Mouse (Mus musculus) neural tube, embryonic 10.5 days (tissue): Measurements from ENCODE around the gene Serpina3n.
A peak's percentile ranks its signal among the peaks of the same experiment; 100 is the strongest.
"Not testable (repeated sequence)": the region's sequence is repeated elsewhere in the genome, so short reads cannot be mapped to it uniquely, and the experiment has no call there.

Experiments
- DNase-seq: peaks from one replicate; pipeline ENCODE4 v3.0.0-alpha.2; 2017; ENCODE audit warnings: low spot score; ENCODE audit errors: extremely low spot score

Serpina3n gene

GRCm38 (mm10) chr12:104433951-104434735, 27.6 kb downstream of the Serpina3n start:
- DNase-seq: no peak

- peak; percentile 96 for DNase-seq
Measured at GRCm38 (mm10) chr12:104440087-104440760, 33.7 kb downstream of the Serpina3n start.

GRCm38 (mm10) chr12:104443716-104444115, 37.2 kb downstream of the Serpina3n start:
- no peak for DNase-seq

GRCm38 (mm10) chr12:104447056-104447455, 40.5 kb downstream of the Serpina3n start:
- DNase-seq: not testable (repeated sequence)

- DNase-seq: peak; percentile 58
Measured at GRCm38 (mm10) chr12:104448099-104448498, 41.6 kb downstream of the Serpina3n start.

GRCm38 (mm10) chr12:104450257-104450656, 43.7 kb downstream of the Serpina3n start:
- no peak for DNase-seq

GRCm38 (mm10) chr12:104453002-104453401, 46.5 kb downstream of the Serpina3n start:
- DNase-seq: no peak

- DNase-seq: no peak
Measured at GRCm38 (mm10) chr12:104459377-104459776, 52.8 kb downstream of the Serpina3n start.

GRCm38 (mm10) chr12:104461372-104461771, 54.8 kb downstream of the Serpina3n start:
- DNase-seq: no peak
